Mouse (Mus musculus) E14TG2a.4 (cell line): ENCODE measurements around the gene Ccr1l1.
"Not testable (repeated sequence)": the region's sequence is repeated elsewhere in the genome, so short reads cannot be mapped to it uniquely, and the experiment has no call there.

Experiments
- H3K27me3 ChIP-seq: 2 replicates; pipeline ENCODE4 v1.6.1; 2014; ENCODE audit warnings: low read length, control low read depth; ENCODE audit not compliant: insufficient read depth
- H3K36me3 ChIP-seq: 2 replicates; pipeline ENCODE4 v1.6.1; 2014; ENCODE audit warnings: low read length, control low read depth; ENCODE audit not compliant: insufficient read depth
- H3K4me1 ChIP-seq: replicated peaks from 2 replicates; pipeline ENCODE4 v1.6.1; 2014; ENCODE audit warnings: low read depth, low read length, control low read depth
- H3K4me3 ChIP-seq: replicated peaks from 2 replicates; pipeline ENCODE4 v1.5.1; 2014; ENCODE audit warnings: mild to moderate bottlenecking, low read length
- H3K9me3 ChIP-seq: 2 replicates; pipeline ENCODE4 v1.6.1; 2014; ENCODE audit warnings: low read length, control low read depth
- CTCF ChIP-seq: conservative IDR thresholded peaks from 2 replicates; pipeline ENCODE4 v1.5.1; 2014; ENCODE audit warnings: low read length
- NANOG ChIP-seq: IDR thresholded peaks from 2 replicates; pipeline ENCODE4 v1.6.1; 2014; ENCODE audit warnings: borderline replicate concordance, low read length, mixed read lengths
- POU5F1 ChIP-seq: IDR thresholded peaks from 2 replicates; pipeline ENCODE4 v1.6.1; 2014; ENCODE audit warnings: low read length, borderline replicate concordance

The Ccr1l1 gene

GRCm38 (mm10) chr9:123991312-123991906, 13.2 kb upstream of the Ccr1l1 start:
- no peaks in the 10 kb centered on the region for H3K4me1 ChIP-seq
- H3K27me3 ChIP-seq, result no peaks in the 10 kb centered on the region
- H3K4me3 ChIP-seq, result no peak overlapping the region
- no peak for TF ChIP-seq CTCF
- no peak for TF ChIP-seq POU5F1
- no peak for TF ChIP-seq NANOG
- no peaks in the 10 kb centered on the region for H3K9me3 ChIP-seq
- no peaks in the 10 kb centered on the region for H3K36me3 ChIP-seq

GRCm38 (mm10) chr9:123989671-123990070, 11.5 kb upstream of the Ccr1l1 start:
- Histone ChIP-seq H3K4me1 (no peaks in the 10 kb centered on the region), H3K27me3 (no peaks in the 10 kb centered on the region), H3K9me3 (no peaks in the 10 kb centered on the region), H3K36me3 (no peaks in the 10 kb centered on the region), H3K4me3 (no peak overlapping the region)
- TF ChIP-seq NANOG, result no peak
- no peak for TF ChIP-seq POU5F1
- TF ChIP-seq CTCF, result no peak

- Histone ChIP-seq H3K4me3 (no peak overlapping the region), H3K4me1 (no peaks in the 10 kb centered on the region), H3K36me3 (no peaks in the 10 kb centered on the region), H3K27me3 (no peaks in the 10 kb centered on the region), H3K9me3 (no peaks in the 10 kb centered on the region)
- TF ChIP-seq POU5F1 (no peak), CTCF (no peak), NANOG (no peak)
Observed at GRCm38 (mm10) chr9:123986217-123986616, 8.0 kb upstream of the Ccr1l1 start.

GRCm38 (mm10) chr9:123984943-123985342, 6.7 kb upstream of the Ccr1l1 start:
- Histone ChIP-seq H3K4me1 (no peaks in the 10 kb centered on the region), H3K27me3 (no peaks in the 10 kb centered on the region), H3K36me3 (no peaks in the 10 kb centered on the region)

GRCm38 (mm10) chr9:123982720-123983119, 4.5 kb upstream of the Ccr1l1 start:
- no peak overlapping the region for H3K4me3 ChIP-seq
- TF ChIP-seq NANOG (no peak), CTCF (no peak), POU5F1 (no peak)
- no peaks in the 10 kb centered on the region for H3K36me3 ChIP-seq
- H3K27me3 ChIP-seq, result no peaks in the 10 kb centered on the region
- no peaks in the 10 kb centered on the region for H3K4me1 ChIP-seq
- no peaks in the 10 kb centered on the region for H3K9me3 ChIP-seq

More at GRCm38 (mm10) chr9:123984943-123985342, 6.7 kb upstream of the Ccr1l1 start:
- Histone ChIP-seq H3K4me3 (no peak overlapping the region), H3K9me3 (no peaks in the 10 kb centered on the region)
- TF ChIP-seq NANOG (no peak), POU5F1 (no peak), CTCF (no peak)

- H3K36me3 ChIP-seq, result no peaks in the 10 kb centered on the region
- TF ChIP-seq CTCF (no peak), POU5F1 (no peak), NANOG (no peak)
- H3K9me3 ChIP-seq, result no peaks in the 10 kb centered on the region
- H3K4me3 ChIP-seq, result no peak overlapping the region
- H3K4me1 ChIP-seq, result no peaks in the 10 kb centered on the region
- H3K27me3 ChIP-seq, result no peaks in the 10 kb centered on the region
Observed at GRCm38 (mm10) chr9:123981909-123982308, 3.7 kb upstream of the Ccr1l1 start.

- H3K4me3 ChIP-seq, H3K4me1 ChIP-seq, H3K36me3 ChIP-seq, H3K27me3 ChIP-seq, H3K9me3 ChIP-seq: not testable (repeated sequence)
Observed at GRCm38 (mm10) chr9:123980858-123981475, 2.8 kb upstream of the Ccr1l1 start.

GRCm38 (mm10) chr9:123976876-123977663, 1.1 kb downstream of the Ccr1l1 start:
- H3K9me3 ChIP-seq, result no peaks in the 10 kb centered on the region
- no peak overlapping the region for H3K4me3 ChIP-seq
- H3K36me3 ChIP-seq, result no peaks in the 10 kb centered on the region
- H3K27me3 ChIP-seq, result no peaks in the 10 kb centered on the region
- TF ChIP-seq CTCF, result no peak
- TF ChIP-seq NANOG, result peak; percentile 26; the same call in 1 of the 2 replicates
- no peaks in the 10 kb centered on the region for H3K4me1 ChIP-seq
